Mouse (Mus musculus): Measurements from ENCODE around the gene Tnks1bp1.

DNA sequence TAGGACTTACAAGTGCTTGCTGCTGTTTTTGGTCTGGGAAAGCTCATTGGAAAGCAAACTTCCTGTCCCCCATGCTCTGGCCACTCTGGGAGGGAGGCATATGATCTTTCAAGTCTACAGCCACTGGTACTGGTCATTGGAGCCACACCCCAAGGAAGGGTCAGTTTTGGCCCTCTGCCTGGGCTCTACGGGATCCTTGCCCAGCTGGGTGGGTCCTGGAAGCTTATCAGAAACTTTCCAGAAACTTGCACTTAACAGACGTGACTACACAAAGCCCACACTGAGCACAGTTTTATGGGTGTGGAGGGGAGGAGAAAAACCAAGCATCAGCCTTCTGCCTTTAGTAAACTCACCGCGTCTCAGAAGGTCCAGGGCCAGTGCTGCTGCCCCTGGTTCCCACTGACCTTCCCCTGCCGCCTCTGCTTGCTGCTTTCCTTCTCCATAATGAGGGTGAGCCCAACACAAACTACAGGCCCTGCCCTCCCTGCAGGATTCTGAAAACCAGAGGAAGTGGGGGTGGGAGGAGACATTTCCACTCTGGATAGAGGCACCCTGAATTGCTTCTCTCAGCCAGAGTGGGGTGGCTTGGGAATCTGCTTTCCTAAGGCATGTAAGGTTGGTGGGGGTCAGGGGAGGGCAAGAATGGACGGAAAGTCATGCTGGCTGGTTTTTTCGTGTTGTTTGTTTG is 51.1 kb downstream of the Tnks1bp1 start:
- TF ChIP-seq EP300 (IDR thresholded peaks at IDR 0.05; ENCODE audit: low read depth) (no peak), CTCF (IDR thresholded peaks at IDR 0.05; ENCODE audit: low read depth) (no peak)
